Mouse (Mus musculus): ENCODE measurements around the gene Gm4305.
"Not testable (repeated sequence)": the region's sequence is repeated elsewhere in the genome, so short reads cannot be mapped to it uniquely, and the experiment has no call there.

The Gm4305 gene

DNA sequence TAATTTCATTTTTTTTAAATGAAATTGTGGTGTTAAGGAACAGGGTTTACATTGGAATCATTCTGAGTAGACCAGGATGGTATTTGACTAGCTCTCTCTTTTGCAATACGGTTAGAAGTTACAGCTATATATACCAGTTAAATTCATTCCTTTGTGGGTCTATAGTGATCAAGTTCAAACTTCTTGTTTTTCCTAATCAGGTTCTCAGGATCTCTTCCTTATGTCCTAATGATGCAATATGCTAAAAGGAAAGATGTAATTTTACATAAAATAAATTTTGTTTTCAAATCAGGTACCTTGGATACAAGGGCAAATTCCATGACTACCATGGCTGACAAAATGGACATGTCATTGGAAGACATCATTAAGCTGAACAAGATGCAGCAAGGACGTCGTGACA lies at the start of gene Gm4305:
TSS of gene Gm4305 (plus strand) at position 301 of the 400 bp plus-strand sequence.
- not testable (repeated sequence) for H3K9me3 ChIP-seq (ENCODE audit: low read length); H3K4me3 ChIP-seq (replicated peaks; ENCODE audit: low read length); H3K27me3 ChIP-seq (ENCODE audit: insufficient read depth, low read length); H3K4me1 ChIP-seq (replicated peaks; ENCODE audit: low read depth, low read length); H3K36me3 ChIP-seq (ENCODE audit: insufficient read depth, low read length)

GRCm38 (mm10) chr10:100335376-100335775 lies 15.5 kb upstream of the Gm4305 start, which contains the start of gene Gm4301:
TSS of gene Gm4301 (plus strand) at chr10:100335676.
- H3K36me3 ChIP-seq (ENCODE audit: insufficient read depth, low read length); H3K27me3 ChIP-seq (ENCODE audit: insufficient read depth, low read length); H3K4me3 ChIP-seq (replicated peaks; ENCODE audit: low read length); H3K9me3 ChIP-seq (ENCODE audit: low read length); H3K4me1 ChIP-seq (replicated peaks; ENCODE audit: low read depth, low read length): not testable (repeated sequence)

DNA sequence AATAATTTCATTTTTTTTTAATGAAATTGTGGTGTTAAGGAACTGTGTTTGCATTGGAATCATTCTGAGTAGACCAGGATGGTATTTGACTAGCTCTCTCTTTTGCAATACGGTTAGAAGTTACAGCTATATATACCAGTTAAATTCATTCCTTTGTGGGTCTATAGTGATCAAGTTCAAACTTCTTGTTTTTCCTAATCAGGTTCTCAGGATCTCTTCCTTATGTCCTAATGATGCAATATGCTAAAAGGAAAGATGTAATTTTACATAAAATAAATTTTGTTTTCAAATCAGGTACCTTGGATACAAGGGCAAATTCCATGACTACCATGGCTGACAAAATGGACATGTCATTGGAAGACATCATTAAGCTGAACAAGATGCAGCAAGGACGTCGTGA lies 10.4 kb upstream of the Gm4305 start, which contains the start of gene Gm4302:
TSS of gene Gm4302 (plus strand) at position 301 of the 400 bp plus-strand sequence.
- H3K36me3 ChIP-seq (ENCODE audit: insufficient read depth, low read length); H3K4me3 ChIP-seq (replicated peaks; ENCODE audit: low read length); H3K27me3 ChIP-seq (ENCODE audit: insufficient read depth, low read length); H3K4me1 ChIP-seq (replicated peaks; ENCODE audit: low read depth, low read length); H3K9me3 ChIP-seq (ENCODE audit: low read length): not testable (repeated sequence)

DNA sequence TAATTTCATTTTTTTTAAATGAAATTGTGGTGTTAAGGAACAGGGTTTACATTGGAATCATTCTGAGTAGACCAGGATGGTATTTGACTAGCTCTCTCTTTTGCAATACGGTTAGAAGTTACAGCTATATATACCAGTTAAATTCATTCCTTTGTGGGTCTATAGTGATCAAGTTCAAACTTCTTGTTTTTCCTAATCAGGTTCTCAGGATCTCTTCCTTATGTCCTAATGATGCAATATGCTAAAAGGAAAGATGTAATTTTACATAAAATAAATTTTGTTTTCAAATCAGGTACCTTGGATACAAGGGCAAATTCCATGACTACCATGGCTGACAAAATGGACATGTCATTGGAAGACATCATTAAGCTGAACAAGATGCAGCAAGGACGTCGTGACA lies 5.2 kb upstream of the Gm4305 start, which contains the start of gene Gm4303:
TSS of gene Gm4303 (plus strand) at position 301 of the 400 bp plus-strand sequence.
- not testable (repeated sequence) for H3K9me3 ChIP-seq (ENCODE audit: low read length); H3K4me1 ChIP-seq (replicated peaks; ENCODE audit: low read depth, low read length); H3K27me3 ChIP-seq (ENCODE audit: insufficient read depth, low read length)

GRCm38 (mm10) chr10:100356841-100357240 lies 5.9 kb downstream of the Gm4305 start:
- not testable (repeated sequence) for H3K27me3 ChIP-seq (ENCODE audit: insufficient read depth, low read length); H3K4me1 ChIP-seq (replicated peaks; ENCODE audit: low read depth, low read length); H3K4me3 ChIP-seq (replicated peaks; ENCODE audit: low read length); H3K36me3 ChIP-seq (ENCODE audit: insufficient read depth, low read length); H3K9me3 ChIP-seq (ENCODE audit: low read length)

More for the DNA sequence above, 5.2 kb upstream of the Gm4305 start, which contains the start of gene Gm4303:
- not testable (repeated sequence) for H3K4me3 ChIP-seq (replicated peaks; ENCODE audit: low read length); H3K36me3 ChIP-seq (ENCODE audit: insufficient read depth, low read length)

DNA sequence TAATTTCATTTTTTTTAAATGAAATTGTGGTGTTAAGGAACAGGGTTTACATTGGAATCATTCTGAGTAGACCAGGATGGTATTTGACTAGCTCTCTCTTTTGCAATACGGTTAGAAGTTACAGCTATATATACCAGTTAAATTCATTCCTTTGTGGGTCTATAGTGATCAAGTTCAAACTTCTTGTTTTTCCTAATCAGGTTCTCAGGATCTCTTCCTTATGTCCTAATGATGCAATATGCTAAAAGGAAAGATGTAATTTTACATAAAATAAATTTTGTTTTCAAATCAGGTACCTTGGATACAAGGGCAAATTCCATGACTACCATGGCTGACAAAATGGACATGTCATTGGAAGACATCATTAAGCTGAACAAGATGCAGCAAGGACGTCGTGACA lies 10.1 kb downstream of the Gm4305 start, which contains the start of gene Gm4307:
TSS of gene Gm4307 (plus strand) at position 301 of the 400 bp plus-strand sequence.
- not testable (repeated sequence) for H3K4me1 ChIP-seq (replicated peaks; ENCODE audit: low read depth, low read length); H3K4me3 ChIP-seq (replicated peaks; ENCODE audit: low read length); H3K36me3 ChIP-seq (ENCODE audit: insufficient read depth, low read length); H3K27me3 ChIP-seq (ENCODE audit: insufficient read depth, low read length); H3K9me3 ChIP-seq (ENCODE audit: low read length)

- H3K4me1 ChIP-seq (replicated peaks; ENCODE audit: low read depth, low read length); H3K36me3 ChIP-seq (ENCODE audit: insufficient read depth, low read length): not testable (repeated sequence)
These were observed 31.6 kb downstream of the Gm4305 start, which contains the start of gene Gm4312 for GRCm38 (mm10) chr10:100382460-100382859. TSS of gene Gm4312 (minus strand) at chr10:100382560.

More at GRCm38 (mm10) chr10:100382460-100382859, 31.6 kb downstream of the Gm4305 start, which contains the start of gene Gm4312:
- H3K27me3 ChIP-seq (ENCODE audit: insufficient read depth, low read length); H3K4me3 ChIP-seq (replicated peaks; ENCODE audit: low read length); H3K9me3 ChIP-seq (ENCODE audit: low read length): not testable (repeated sequence)
